Mouse (Mus musculus): ENCODE measurements around the gene Lemd1. TPM values are rescaled to one million over a fixed set of nuclear protein-coding genes. Genes with fewer than 3 reads are reported as not detected.

Lemd1 gene
- polyA plus RNA-seq, 1 experiment from 2014 or later: 1.8 TPM

DNA sequence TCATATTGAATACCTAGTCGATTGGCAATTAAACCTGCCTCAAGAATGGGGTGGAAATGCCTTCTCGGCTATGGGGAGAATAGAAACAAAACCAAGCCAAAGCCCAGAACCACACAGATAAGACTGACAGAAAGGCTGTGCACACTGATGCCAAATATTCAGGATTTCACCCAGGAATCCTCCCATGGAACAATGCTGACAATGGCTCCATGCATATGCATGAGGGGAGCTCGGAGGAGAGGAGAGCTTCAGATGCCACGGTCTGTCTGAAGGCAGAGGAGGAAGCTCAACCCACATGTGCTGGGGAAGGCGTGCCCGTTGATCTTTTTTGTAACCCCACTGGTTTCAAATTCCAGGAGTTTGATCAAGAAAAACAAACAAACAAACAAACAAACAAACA, 30.9 kb downstream of the Lemd1 start:
- Histone ChIP-seq H3K27me3 (ENCODE audit: control insufficient read depth, insufficient read depth, low read depth, low read length) (no peaks in the 10 kb centered on the region; the same call in 1 of the 2 replicates), H3K4me2 (ENCODE audit: low read depth, low read length) (no peak overlapping the region), H3K4me1 (replicated peaks; ENCODE audit: control insufficient read depth, insufficient read depth, low read length) (no peaks in the 10 kb centered on the region), H3K4me3 (ENCODE audit: low read length) (no peak overlapping the region), H3K9ac (ENCODE audit: low read length) (no peak overlapping the region), H3K27ac (ENCODE audit: low read length) (no peak overlapping the region), H3K9me3 (ENCODE audit: control insufficient read depth, low read length) (no peaks in the 10 kb centered on the region), H3K36me3 (ENCODE audit: control insufficient read depth, insufficient read depth, low read length) (no peaks in the 10 kb centered on the region)
- 46% methylated on average over 6 of the region's 6 CpGs for WGBS
- ATAC-seq (ENCODE audit: low read depth): no peak

DNA sequence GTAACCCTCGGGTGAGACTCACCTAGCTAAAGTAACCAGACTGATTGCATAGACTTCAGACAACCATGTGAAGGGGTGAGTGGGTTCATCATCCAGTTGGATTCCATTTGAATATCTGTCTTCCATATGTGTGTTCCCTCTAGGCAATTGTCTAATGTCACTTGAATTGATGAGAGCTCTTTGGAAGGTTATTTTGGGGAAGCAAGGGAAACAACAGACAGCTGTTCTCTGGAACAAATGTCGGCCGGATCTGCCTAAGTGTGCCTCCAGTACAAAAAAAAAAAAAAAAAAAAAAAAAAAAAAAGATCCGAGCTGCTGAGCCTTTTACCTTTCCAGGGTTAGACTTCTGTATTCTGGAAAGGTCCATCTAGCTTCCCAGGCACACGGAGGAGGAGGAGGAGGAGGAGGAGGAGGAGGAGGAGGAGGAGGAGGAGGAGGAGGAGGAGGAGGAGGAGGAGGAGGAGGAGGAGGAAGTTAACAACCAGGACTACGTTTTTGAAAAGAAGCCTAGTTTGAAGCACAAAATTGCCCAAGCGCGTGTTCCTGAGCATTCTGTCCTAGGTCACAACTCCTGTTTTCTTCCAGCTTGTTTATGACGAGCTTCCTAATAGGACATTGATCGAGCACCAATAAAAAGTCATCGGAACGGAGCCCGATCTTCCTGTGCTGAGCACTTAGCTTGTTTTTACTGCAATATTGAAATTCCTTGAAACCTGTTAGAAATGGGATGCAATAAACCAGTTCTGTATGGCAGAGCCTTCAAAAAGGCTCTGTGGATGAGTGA, 35.3 kb downstream of the Lemd1 start:
- no peak overlapping the region for H3K27ac ChIP-seq (ENCODE audit: low read length)
- no peak for ATAC-seq (ENCODE audit: low read depth)
- no peak overlapping the region for H3K4me3 ChIP-seq (ENCODE audit: low read length)
- H3K9ac ChIP-seq (ENCODE audit: low read length): no peak overlapping the region
- WGBS: 72% methylated on average over 13 of the region's 13 CpGs
- H3K4me2 ChIP-seq (ENCODE audit: low read depth, low read length): no peak overlapping the region
- H3K9me3 ChIP-seq (ENCODE audit: control insufficient read depth, low read length): no peaks in the 10 kb centered on the region
- H3K27me3 ChIP-seq (ENCODE audit: control insufficient read depth, insufficient read depth, low read depth, low read length): no peaks in the 10 kb centered on the region; the same call in 1 of the 2 replicates
- no peaks in the 10 kb centered on the region for H3K36me3 ChIP-seq (ENCODE audit: control insufficient read depth, insufficient read depth, low read length)
- no peaks in the 10 kb centered on the region for H3K4me1 ChIP-seq (replicated peaks; ENCODE audit: control insufficient read depth, insufficient read depth, low read length)

DNA sequence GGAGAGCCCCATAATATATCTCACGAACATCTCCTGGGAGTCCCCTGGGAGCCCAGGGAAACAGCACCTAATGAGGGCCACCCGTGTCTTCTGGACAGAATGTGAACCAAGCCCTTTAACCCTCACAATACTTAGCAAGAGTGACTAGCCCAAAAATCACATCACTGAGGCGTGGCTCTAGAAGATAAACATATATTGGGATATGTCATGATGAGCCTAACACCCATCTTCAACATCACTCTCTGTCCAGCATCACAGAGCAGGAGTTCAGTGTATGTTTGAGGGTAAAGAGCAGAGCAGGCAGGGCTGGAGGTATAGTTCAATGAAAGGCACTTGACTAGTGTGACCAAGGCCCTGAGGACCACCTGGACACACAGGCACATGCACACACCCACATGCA, 38.4 kb downstream of the Lemd1 start, which contains the start of gene Gm10188:
TSS of gene Gm10188 (minus strand) at position 101 of the 400 bp plus-strand sequence.
- H3K4me3 ChIP-seq (ENCODE audit: low read length): no peak within 1 kb of the TSS
- no peaks in the 10 kb centered on the region for H3K9me3 ChIP-seq (ENCODE audit: control insufficient read depth, low read length)
- no peak within 1 kb of the TSS for H3K9ac ChIP-seq (ENCODE audit: low read length)
- H3K27me3 ChIP-seq (ENCODE audit: control insufficient read depth, insufficient read depth, low read depth, low read length): no peaks in the 10 kb centered on the region
- 80% methylated on average over 3 of the region's 3 CpGs for WGBS
- H3K36me3 ChIP-seq (ENCODE audit: control insufficient read depth, insufficient read depth, low read length): no peaks in the 10 kb centered on the region
- H3K4me2 ChIP-seq (ENCODE audit: low read depth, low read length): no peak within 1 kb of the TSS
- H3K27ac ChIP-seq (ENCODE audit: low read length): no peak within 1 kb of the TSS
- no peak for ATAC-seq (ENCODE audit: low read depth)
- H3K4me1 ChIP-seq (replicated peaks; ENCODE audit: control insufficient read depth, insufficient read depth, low read length): no peaks in the 10 kb centered on the region

DNA sequence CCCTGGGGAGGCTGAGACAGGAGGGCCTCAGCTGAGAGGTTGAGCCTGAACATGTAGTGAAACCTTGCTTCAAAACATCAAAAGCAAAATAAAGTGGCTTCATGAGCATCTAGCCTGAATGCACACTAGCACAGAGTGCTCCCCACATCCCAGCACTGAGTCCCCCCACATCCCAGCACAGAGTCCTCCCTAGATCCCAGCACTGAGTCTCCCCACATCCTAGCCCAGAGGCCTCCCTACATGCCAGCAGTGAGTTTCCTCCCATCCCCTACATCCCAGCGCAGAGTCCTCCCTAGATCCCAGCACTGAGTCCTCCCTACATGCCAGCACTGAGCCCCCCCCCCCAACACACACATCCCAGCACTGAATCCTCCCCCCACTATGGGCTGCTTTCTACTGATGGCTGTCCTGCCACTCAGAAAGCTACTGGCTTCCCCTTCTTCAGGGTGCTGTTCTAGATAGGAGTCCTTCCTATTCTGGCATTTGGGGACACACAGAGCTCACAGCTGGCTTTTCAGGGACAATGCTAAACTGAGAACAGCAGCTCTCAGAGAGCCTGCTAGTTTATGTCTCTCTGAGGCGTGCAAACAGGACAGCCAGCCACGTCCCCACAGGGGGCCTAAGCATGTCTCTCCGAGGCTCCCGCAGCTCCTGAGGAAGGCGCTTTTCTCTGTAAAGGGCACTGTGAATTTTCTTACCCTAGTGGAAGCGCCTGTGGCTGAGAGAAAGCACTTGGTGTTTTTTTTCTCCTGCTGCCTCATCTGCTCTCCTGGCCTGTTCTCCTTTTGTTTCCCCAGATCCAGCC, 40.4 kb downstream of the Lemd1 start:
- Histone ChIP-seq H3K9me3 (ENCODE audit: control insufficient read depth, low read length) (no peaks in the 10 kb centered on the region), H3K27me3 (ENCODE audit: control insufficient read depth, insufficient read depth, low read depth, low read length) (no peaks in the 10 kb centered on the region; the same call in 1 of the 2 replicates), H3K4me2 (ENCODE audit: low read depth, low read length) (no peak overlapping the region), H3K4me1 (replicated peaks; ENCODE audit: control insufficient read depth, insufficient read depth, low read length) (no peaks in the 10 kb centered on the region), H3K9ac (ENCODE audit: low read length) (no peak overlapping the region), H3K27ac (ENCODE audit: low read length) (no peak overlapping the region), H3K4me3 (ENCODE audit: low read length) (no peak overlapping the region), H3K36me3 (ENCODE audit: control insufficient read depth, insufficient read depth, low read length) (no peaks in the 10 kb centered on the region)
- no peak for ATAC-seq (ENCODE audit: low read depth)
- WGBS: 54% methylated on average over 7 of the region's 7 CpGs

DNA sequence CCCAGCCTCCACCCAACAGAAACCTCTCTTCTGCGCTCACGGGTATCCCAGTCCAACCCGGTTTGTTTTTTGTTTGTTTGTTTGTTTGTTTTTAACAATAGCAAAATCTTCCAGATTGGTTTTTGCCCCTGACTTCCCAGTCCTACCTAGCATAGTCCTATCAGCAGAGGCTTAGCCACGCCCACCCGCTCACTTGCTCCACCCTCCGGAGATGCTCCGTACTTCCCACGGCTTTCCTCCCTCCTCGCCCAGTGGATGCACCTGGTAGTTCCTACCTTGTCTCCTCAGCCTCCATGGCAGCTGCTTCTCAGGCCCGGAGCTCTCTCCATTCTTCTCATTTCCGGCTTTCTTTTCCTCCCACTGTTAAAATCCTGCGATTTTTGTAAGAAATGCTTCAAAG, 42.3 kb downstream of the Lemd1 start:
- WGBS: 19% methylated on average over 12 of the region's 12 CpGs

DNA sequence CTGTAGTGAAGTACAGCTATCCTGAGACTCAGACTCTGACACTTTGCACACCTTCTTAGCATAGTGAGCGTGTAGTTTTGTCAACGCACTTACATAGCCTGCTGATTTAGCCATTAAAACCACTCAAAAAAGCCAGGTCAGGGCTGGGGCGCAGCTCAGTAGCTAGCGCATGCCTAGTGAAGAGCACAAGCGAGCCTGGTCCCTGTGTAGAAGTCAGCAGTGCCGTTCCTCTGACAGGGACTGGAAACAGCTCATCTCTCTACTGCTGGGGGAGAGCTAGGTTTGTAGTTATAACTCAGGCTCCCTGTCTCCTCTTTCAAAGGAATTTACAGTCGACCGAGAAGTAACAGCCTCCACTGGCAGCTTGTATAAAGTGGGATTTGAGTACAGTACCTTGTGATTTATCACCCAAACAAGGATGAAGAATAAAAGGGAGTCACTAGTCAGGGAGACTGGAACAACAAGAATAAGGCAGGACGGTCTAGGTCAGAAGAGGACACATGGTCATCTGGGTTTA, 43.6 kb downstream of the Lemd1 start:
- no peak overlapping the region for H3K9ac ChIP-seq (ENCODE audit: low read length)
- H3K4me2 ChIP-seq (ENCODE audit: low read depth, low read length): no peak overlapping the region
- no peaks in the 10 kb centered on the region for H3K36me3 ChIP-seq (ENCODE audit: control insufficient read depth, insufficient read depth, low read length)
- no peaks in the 10 kb centered on the region for H3K4me1 ChIP-seq (replicated peaks; ENCODE audit: control insufficient read depth, insufficient read depth, low read length)
- no peak for ATAC-seq (ENCODE audit: low read depth)
- H3K9me3 ChIP-seq (ENCODE audit: control insufficient read depth, low read length): no peaks in the 10 kb centered on the region
- WGBS: 38% methylated on average over 9 of the region's 9 CpGs
- H3K4me3 ChIP-seq (ENCODE audit: low read length): no peak overlapping the region
- no peak overlapping the region for H3K27ac ChIP-seq (ENCODE audit: low read length)
- H3K27me3 ChIP-seq (ENCODE audit: control insufficient read depth, insufficient read depth, low read depth, low read length): no peaks in the 10 kb centered on the region; the same call in 1 of the 2 replicates

More for the DNA sequence above, 42.3 kb downstream of the Lemd1 start:
- Histone ChIP-seq H3K36me3 (ENCODE audit: control insufficient read depth, insufficient read depth, low read length) (no peaks in the 10 kb centered on the region), H3K9ac (ENCODE audit: low read length) (no peak overlapping the region), H3K4me3 (ENCODE audit: low read length) (no peak overlapping the region), H3K27ac (ENCODE audit: low read length) (no peak overlapping the region), H3K27me3 (ENCODE audit: control insufficient read depth, insufficient read depth, low read depth, low read length) (no peaks in the 10 kb centered on the region; the same call in 1 of the 2 replicates), H3K4me2 (ENCODE audit: low read depth, low read length) (no peak overlapping the region), H3K4me1 (replicated peaks; ENCODE audit: control insufficient read depth, insufficient read depth, low read length) (no peaks in the 10 kb centered on the region), H3K9me3 (ENCODE audit: control insufficient read depth, low read length) (no peaks in the 10 kb centered on the region)
- ATAC-seq (ENCODE audit: low read depth): no peak

DNA sequence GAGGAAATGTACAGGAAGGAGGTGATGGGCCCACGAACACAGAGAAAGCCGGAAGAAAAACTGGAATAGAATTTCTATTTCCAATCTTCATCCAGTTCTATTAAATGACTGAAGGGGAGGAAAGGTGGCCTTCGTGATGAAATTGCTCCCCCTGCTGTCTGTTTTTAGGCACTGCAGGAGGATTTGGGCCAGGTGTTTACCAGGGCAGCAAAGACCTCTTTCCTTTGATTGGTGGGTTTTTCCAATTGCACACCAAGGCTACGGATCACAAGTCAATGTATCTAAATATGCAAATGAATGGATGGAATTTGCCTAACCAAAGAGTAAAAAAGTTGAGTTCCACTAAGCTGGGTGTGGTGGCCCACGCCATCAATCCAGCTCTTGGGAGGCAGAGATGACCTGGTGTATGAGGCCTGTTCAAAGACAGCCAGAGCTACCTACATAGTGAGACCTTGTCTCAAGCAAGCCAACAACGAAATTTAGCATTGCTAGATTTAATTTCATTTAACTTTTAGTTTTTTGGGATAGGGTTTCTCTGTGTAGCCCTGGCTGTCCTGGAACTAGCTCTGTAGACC, 46.4 kb downstream of the Lemd1 start:
- no peaks in the 10 kb centered on the region for H3K36me3 ChIP-seq (ENCODE audit: control insufficient read depth, insufficient read depth, low read length)
- H3K27me3 ChIP-seq (ENCODE audit: control insufficient read depth, insufficient read depth, low read depth, low read length): no peaks in the 10 kb centered on the region; the same call in 1 of the 2 replicates
- H3K27ac ChIP-seq (ENCODE audit: low read length): no peak overlapping the region
- no peak overlapping the region for H3K4me3 ChIP-seq (ENCODE audit: low read length)
- no peak for ATAC-seq (ENCODE audit: low read depth)
- H3K4me2 ChIP-seq (ENCODE audit: low read depth, low read length): no peak overlapping the region
- H3K4me1 ChIP-seq (replicated peaks; ENCODE audit: control insufficient read depth, insufficient read depth, low read length): no peaks in the 10 kb centered on the region
- no peak overlapping the region for H3K9ac ChIP-seq (ENCODE audit: low read length)
- 17% methylated on average over 6 of the region's 6 CpGs for WGBS
- no peaks in the 10 kb centered on the region for H3K9me3 ChIP-seq (ENCODE audit: control insufficient read depth, low read length)

DNA sequence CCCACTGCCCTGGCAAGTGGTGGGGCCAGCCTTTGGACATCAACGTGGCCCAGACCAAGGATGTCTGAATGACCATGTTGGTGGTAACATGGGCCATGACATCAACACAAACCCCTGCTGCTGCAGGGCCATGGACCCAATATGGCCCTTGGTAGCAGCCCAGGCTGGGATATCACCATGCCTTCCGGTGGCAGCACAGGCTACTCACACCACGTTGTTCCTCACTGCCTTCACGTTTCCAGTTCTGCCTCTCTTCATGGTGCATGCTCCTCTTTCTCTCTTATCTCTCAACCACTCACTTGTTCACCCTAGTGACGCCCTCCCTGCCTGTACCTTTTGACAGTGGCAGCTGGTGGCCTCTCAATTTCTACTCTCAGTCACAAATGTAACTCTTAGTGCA, 53.8 kb downstream of the Lemd1 start:
- H3K36me3 ChIP-seq (ENCODE audit: control insufficient read depth, insufficient read depth, low read length): no peaks in the 10 kb centered on the region
- H3K27me3 ChIP-seq (ENCODE audit: control insufficient read depth, insufficient read depth, low read depth, low read length): no peaks in the 10 kb centered on the region
- 66% methylated on average over 5 of the region's 5 CpGs for WGBS
- no peaks in the 10 kb centered on the region for H3K4me1 ChIP-seq (replicated peaks; ENCODE audit: control insufficient read depth, insufficient read depth, low read length)
- no peaks in the 10 kb centered on the region for H3K9me3 ChIP-seq (ENCODE audit: control insufficient read depth, low read length)
- ATAC-seq (ENCODE audit: low read depth): no peak
- no peak overlapping the region for H3K4me2 ChIP-seq (ENCODE audit: low read depth, low read length)
- no peak overlapping the region for H3K27ac ChIP-seq (ENCODE audit: low read length)
- no peak overlapping the region for H3K9ac ChIP-seq (ENCODE audit: low read length)
- H3K4me3 ChIP-seq (ENCODE audit: low read length): no peak overlapping the region

DNA sequence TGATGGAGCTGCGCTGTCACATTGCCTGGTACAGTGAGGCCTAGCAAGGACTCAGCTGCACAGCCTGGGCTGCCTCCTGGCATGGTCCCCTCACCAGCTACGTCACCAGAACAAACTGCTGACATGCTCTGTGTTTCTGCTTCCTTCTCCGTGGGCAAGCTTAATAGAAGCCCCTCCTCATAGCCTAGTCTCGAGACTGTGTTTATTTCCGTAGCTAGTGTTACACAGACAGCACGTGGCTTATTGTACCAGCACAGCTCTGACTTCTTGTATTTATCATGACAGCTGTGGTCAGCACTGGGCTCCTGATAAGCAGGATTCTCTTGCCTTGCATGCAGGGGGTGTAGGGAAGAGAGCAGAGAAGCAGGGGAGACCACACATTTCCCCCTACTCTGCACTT, 54.9 kb downstream of the Lemd1 start:
- no peak for ATAC-seq (ENCODE audit: low read depth)
- no peak overlapping the region for H3K27ac ChIP-seq (ENCODE audit: low read length)
- H3K9me3 ChIP-seq (ENCODE audit: control insufficient read depth, low read length): no peaks in the 10 kb centered on the region
- no peaks in the 10 kb centered on the region for H3K27me3 ChIP-seq (ENCODE audit: control insufficient read depth, insufficient read depth, low read depth, low read length)
- no peak overlapping the region for H3K4me3 ChIP-seq (ENCODE audit: low read length)
- no peaks in the 10 kb centered on the region for H3K4me1 ChIP-seq (replicated peaks; ENCODE audit: control insufficient read depth, insufficient read depth, low read length)
- no peaks in the 10 kb centered on the region for H3K36me3 ChIP-seq (ENCODE audit: control insufficient read depth, insufficient read depth, low read length)
- no peak overlapping the region for H3K9ac ChIP-seq (ENCODE audit: low read length)
- 42% methylated on average over 6 of the region's 6 CpGs for WGBS
- no peak overlapping the region for H3K4me2 ChIP-seq (ENCODE audit: low read depth, low read length)
